Mouse (Mus musculus): Measurements from ENCODE around the gene Krt8. TPM values are rescaled to one million over a fixed set of nuclear protein-coding genes. Genes with fewer than 3 reads are reported as not detected.

Krt8 gene
- polyA plus RNA-seq, 1 experiment from 2014 or later = 43.1 TPM

DNA sequence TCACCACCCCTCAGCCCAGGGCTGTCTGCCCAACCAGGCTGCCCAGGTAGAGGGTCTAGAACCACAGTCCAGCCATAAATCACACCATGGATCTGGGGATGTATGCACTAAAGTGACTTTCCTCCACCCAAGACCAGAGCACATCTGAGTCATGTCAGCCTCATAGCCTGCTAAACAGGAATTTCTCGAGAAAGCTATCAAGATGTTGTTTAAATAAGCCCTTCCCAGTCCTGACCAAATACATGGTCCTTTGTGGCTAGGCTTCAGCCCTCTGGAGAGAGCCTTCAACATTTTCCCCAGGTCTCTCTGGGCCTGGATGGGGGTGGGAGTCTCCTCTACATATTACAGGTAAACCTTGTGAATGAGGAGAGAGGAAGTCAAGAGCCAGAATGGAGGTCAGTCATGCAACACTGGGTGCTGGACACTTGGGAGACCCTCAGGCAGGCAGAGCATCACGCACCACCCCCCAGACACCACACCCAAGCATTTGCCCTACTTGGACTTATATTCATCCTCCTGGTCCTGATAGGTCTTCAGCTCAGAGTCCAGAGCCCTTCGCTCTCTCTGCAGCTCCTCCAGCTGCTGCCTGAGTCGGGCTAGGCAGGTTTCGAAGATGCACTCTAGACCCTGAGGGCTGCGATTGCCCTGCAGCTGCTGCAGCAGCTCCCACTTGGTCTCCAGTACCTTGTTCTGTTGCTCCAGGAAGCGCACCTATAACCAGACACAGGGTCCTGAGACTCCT lies 51.4 kb downstream of the Krt8 start:
- 84% methylated on average over 7 of the region's 7 CpGs for WGBS
- DNase-seq (ENCODE audit: low spot score) = no peak
- Histone ChIP-seq H3K9me3 (no peaks in the 10 kb centered on the region), H3K27me3 (ENCODE audit: insufficient read depth, poor library complexity, severe bottlenecking) (no peaks in the 10 kb centered on the region), H3K4me3 (no peak overlapping the region), H3K4me1 (replicated peaks) (no peaks in the 10 kb centered on the region), H3K27ac (no peak overlapping the region), H3K36me3 (no peaks in the 10 kb centered on the region)

Other genes starting within 250 kb of the Krt8 start
- not detected in 2 replicates for gene Krt72, start 218.0 kb downstream of the Krt8 start, polyA plus RNA-seq (2016; fragmentation: Nextera tagmentation; extraction: Ambion mirVana)
- gene Krt73, start 202.1 kb downstream of the Krt8 start, polyA plus RNA-seq (2016; fragmentation: Nextera tagmentation; extraction: Ambion mirVana) = not detected in 2 replicates
- not detected in 2 replicates for gene Krt2, start 186.3 kb downstream of the Krt8 start, polyA plus RNA-seq (2016; fragmentation: Nextera tagmentation; extraction: Ambion mirVana)
- 0.83 and 2.0 TPM in 2 replicates for gene Krt1, start 153.7 kb downstream of the Krt8 start, polyA plus RNA-seq (2016; fragmentation: Nextera tagmentation; extraction: Ambion mirVana)
- gene Krt77, start 134.8 kb downstream of the Krt8 start, polyA plus RNA-seq (2016; fragmentation: Nextera tagmentation; extraction: Ambion mirVana) = not detected in 2 replicates
- gene Krt76, start 111.6 kb downstream of the Krt8 start, polyA plus RNA-seq (2016; fragmentation: Nextera tagmentation; extraction: Ambion mirVana) = not detected in 2 replicates
- gene Krt4, start 79.7 kb downstream of the Krt8 start, polyA plus RNA-seq (2016; fragmentation: Nextera tagmentation; extraction: Ambion mirVana) = not detected in 2 replicates
- 0.18 TPM in 1 of 2 replicates, not detected in the other for gene Krt79, start 64.2 kb downstream of the Krt8 start, polyA plus RNA-seq (2016; fragmentation: Nextera tagmentation; extraction: Ambion mirVana)
- gene Krt78, start 50.2 kb downstream of the Krt8 start, polyA plus RNA-seq (2016; fragmentation: Nextera tagmentation; extraction: Ambion mirVana) = not detected in 2 replicates
- 38.6 and 53.5 TPM in 2 replicates for gene Krt18, start 23.7 kb upstream of the Krt8 start, polyA plus RNA-seq (2016; fragmentation: Nextera tagmentation; extraction: Ambion mirVana)
- gene Eif4b, start 69.3 kb upstream of the Krt8 start, polyA plus RNA-seq (2016; fragmentation: Nextera tagmentation; extraction: Ambion mirVana) = 80.4 and 122 TPM in 2 replicates
- 11.8 and 13.8 TPM in 2 replicates for gene Tns2, start 95.9 kb upstream of the Krt8 start, polyA plus RNA-seq (2016; fragmentation: Nextera tagmentation; extraction: Ambion mirVana)
- 14.6 and 17.6 TPM in 2 replicates for gene Spryd3, start 131.8 kb upstream of the Krt8 start, polyA plus RNA-seq (2016; fragmentation: Nextera tagmentation; extraction: Ambion mirVana)
- 0.20 TPM in 1 of 2 replicates, not detected in the other for gene Igfbp6, start 139.9 kb upstream of the Krt8 start, polyA plus RNA-seq (2016; fragmentation: Nextera tagmentation; extraction: Ambion mirVana)
- gene Soat2, start 146.0 kb upstream of the Krt8 start, polyA plus RNA-seq (2016; fragmentation: Nextera tagmentation; extraction: Ambion mirVana) = 0.35 and 0.38 TPM in 2 replicates
- gene Zfp740, start 198.8 kb upstream of the Krt8 start, polyA plus RNA-seq (2016; fragmentation: Nextera tagmentation; extraction: Ambion mirVana) = 61.8 and 67.1 TPM in 2 replicates
- gene Csad, start 200.2 kb upstream of the Krt8 start, polyA plus RNA-seq (2016; fragmentation: Nextera tagmentation; extraction: Ambion mirVana) = 34.0 and 35.5 TPM in 2 replicates
- 0.31 and 0.90 TPM in 2 replicates for gene Itgb7, start 227.5 kb upstream of the Krt8 start, polyA plus RNA-seq (2016; fragmentation: Nextera tagmentation; extraction: Ambion mirVana)